Mouse (Mus musculus) retina, postnatal 7 days (tissue): ENCODE measurements around the gene Tcf21.

Experiments used
- DNase-seq: peaks from one replicate; pipeline ENCODE4 v3.0.0-alpha.2; 2012; ENCODE audit warnings: low read depth, low spot score

The Tcf21 gene

DNA sequence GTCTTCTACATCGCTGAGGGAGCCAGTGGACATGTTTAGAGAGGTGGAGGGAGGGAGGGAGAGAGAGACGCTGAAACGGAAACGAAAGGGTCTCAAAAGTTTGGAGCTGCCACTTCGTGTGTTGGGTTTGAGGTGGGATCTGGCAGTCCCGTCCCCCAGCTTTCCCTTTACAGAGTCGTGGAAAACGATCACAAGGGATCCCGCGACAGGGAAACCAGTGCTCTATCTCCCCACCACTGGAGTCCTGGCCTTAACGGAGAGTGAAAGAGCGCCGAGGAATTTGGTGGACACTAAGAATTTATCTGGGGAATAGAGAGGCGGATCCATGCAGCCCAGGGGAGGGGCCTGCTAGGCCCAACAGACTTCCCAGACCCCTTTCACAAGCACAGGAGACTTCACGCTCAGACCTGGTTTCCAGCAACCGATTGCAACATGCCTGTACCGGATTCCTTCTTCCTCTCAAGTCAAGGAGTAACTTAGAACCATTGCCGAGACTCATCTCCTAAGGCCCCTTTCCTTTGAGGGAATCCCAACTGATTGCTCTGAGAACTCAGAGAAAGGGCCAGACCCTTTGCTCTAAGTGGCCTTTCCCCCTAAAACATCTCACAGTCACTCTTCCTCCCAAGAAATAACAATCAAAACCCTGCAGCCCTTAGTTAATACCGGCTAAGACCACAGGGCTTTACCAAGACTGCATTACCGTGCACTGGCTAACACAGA is at the start of gene Tcf21:
Gene Tcf21, minus strand, starts transcription at position 304 of the 720 bp plus-strand sequence.
- no peak for DNase-seq

DNA sequence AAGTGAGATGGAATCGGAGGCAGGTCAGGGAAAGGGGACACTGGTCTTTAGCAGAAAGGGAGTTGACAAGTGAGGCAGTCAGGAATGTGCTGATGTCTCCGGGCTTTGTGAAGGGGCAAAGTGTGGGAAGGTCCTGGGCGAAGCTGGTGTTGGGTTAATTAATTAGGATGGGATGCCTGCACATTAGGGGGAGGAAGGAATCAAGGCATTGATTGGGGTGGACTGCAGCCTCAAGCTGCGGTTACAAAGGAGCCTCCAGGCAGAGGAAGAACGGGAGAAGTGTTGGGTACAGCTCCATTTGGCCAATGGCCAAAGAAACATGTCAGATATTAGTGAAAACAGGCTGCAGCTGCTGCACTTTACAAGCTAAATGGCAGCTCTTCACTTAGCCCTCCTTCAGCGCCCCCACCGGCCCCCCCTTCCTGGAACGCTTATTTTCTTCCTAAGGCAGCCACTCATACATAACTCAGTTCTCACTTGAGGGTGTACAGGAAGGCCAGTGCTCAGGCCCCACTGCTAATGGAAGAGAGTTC is 48.5 kb upstream of the Tcf21 start:
- no peak for DNase-seq

DNA sequence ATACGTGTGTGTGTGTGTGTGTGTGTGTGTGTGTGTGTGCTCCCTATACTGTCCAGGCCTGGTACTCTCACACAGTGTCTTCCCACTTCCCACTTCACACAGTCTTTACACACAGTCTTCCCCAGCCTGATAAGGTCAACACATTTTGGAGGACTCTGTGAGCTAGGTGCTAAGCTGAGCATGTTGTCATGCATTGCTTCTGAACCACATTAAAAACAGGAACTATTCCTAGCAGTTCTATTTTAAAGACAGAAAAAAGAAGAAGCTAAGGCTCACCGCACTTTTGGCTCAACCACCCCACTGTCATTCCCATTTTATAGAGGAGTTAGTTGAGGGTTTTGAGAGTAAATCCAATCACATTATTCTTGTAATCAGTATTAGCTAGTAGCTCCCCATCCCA is 47.2 kb upstream of the Tcf21 start:
- DNase-seq, result no peak

DNA sequence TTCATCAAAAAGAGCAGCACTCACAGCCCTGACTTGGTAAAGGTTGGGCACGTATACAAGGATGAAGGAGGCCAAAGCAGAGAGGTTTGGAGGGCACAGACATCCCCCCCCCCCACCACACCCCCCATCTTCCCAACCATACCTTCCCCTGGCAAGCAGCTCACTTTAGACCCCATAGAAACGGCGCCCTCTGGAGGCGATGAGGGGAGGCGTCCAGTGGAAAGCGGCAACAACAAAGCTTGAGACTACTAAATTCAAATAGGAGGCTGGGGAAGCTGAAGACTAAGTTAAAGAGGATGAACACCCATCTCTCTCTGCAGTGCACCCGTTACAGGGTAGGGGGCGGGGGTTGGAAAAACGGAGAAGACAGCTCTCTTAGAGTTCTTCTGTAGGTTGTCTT is 38.1 kb upstream of the Tcf21 start:
- no peak for DNase-seq

DNA sequence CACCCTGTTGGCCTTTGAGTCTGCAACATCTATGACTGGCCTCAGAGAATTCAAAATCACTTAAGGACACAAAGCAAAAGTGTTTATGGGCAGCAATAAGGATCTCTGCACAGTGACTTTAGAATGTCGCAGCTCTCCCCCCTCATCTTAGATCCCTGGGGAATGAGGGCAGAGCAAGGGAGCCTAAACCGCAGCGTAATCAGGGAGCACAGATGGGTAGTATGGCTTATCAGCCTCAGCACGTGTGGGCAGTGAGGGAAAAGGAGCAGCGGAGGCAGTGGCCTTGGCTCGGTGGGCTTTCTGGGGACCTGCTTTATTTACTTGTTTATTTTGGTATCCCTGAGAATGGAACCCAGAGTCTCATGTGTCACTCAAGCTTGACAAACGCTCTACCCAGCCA is 34.4 kb upstream of the Tcf21 start:
- DNase-seq, result no peak

DNA sequence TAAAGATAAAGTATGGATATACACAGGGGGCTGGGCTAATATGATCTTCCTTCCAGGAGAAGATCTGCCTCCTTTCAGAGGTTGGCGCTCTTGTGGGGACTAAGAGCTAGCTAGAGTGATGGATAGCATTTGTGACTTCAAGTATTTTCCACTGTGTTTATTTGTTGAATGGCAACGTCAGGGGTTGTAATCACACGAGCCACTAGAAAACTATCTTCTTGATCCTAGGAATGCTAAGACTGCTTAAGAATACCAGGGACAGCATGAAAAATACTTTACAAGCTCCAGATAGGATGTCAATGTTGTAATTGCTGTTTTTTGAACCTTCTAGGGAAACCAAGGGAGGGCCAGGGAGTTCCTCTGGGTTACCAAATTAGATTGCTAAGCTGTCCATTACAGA is 25.4 kb upstream of the Tcf21 start:
- DNase-seq, result no peak

DNA sequence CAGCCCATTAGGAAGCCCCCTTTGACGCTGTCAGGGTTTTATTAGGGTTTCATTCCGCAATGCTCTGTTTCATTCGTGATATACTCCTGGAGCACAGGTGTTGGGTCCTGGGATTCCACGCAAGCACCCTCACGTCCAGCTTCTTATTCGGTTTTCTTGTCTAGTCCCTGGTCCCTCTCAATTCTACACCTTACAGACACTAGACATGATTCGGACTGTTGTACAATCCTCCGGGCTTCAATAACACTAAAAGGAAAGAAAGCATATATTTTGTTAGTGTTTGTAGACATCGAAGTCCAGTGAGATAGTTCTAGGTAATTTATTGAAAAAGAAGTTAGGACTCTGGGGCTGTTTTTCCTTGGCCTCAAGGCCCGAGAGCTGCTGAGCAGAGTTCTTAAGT is 24.8 kb upstream of the Tcf21 start:
- DNase-seq, result no peak

DNA sequence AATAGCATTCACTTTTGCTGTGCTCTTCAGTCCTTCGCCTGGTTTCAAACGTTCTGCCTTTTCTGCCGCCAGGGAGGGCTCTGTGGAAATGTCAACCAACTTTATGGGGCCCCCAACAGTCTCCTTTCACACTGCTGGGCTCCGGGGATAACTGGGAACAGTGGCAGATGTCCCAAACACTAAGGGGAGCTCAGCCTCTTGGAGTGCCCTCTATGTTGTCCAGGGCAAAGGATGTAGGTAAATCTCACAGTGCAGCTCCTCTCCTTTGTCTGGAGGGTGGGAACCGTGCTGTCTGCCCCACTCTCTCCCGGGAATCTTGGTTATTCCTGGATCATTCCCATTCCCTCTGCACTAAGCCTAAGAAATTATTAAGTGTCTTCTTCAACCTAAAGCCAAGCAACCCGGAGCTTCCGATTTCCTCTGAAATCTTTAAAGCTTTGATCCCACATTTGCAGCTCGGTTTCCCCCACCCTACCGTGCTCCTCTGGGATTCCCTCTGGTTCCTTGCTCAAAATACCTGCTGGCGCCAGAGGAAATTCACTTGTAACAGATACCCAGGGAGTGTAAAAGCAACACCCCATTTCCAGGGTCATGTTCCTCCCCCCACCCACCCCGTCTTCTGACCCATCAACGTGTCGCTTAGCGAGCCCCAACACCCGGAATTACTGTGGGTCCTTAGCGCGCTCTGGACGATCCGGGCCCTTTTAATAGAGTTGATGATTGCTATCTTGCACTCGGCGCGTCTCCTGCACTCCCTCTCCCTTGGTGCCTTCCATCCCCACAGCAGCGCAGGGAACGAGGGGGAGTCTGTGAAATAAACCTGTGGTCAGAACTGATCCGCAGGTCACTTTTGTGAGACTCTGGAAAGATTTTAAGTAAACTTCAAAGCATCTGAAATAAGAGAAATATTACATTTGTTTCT is 23.7 kb upstream of the Tcf21 start:
- DNase-seq, result no peak

DNA sequence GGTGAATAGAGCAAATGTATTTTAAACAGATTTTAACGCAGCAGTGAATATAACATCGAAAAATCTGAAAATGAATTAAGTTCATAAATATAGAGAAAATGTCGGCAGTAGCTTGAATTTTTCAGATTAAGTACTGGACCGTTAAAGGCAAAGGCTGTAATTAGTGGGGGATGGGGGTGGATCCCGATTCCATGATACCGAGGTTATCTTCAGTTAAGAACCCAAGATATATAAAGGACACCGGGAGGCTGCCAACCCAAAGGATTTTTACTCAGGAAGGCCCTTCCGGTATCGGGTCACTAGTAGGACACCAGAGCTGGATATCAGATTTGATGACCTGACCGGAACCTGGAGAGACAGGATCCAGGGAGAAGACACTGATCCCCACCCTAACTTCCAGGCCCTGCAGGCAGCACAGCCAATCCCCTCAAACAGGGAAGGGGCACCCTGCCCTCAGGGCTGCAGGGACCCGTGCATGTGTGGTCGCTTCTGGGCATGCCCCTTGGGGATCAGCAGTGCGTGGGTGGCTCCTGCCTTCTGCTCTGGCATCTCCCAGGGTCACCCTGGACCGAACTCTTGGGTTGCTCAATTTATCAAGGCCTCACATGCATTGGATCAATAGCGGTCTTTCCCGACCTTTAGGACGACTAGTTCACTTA is 22.9 kb upstream of the Tcf21 start:
- no peak for DNase-seq

DNA sequence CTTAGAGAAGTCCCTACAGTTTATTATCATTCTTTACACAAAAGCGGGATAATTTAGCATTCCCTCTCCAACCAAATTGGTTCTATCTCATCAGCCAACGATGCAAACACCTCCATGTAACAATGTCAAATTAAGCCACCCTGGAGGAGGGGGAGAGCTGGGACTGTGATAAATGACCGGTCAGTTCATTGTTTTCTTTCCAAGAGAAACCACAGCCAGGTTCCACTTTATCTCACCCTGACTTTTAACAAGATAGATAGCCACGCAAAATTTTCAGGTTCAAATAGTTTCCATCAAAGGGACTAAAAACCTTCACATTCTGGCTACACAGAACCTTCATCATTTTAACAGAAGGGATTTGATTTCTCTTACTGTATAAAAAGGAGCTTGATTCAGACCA is 22.1 kb upstream of the Tcf21 start:
- no peak for DNase-seq

DNA sequence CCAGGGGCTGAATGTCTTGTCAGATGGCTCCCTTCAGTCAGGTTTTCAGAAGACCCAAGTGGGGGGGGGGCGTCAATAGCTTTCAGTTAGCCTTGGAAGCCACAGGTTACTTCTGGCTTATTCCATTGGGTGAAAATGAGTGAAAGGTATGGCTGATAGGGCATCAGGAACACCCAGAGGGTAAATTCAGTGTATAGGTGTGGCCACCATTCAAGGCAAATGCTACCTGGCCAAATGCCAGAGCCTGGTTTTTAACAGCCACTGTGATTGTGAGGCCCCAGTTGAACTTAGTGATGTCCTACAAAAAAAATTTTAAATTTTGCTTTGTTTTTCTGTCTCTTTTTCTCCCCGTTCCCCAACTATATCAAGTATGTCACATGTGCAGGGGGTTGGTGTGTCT is 6.3 kb upstream of the Tcf21 start:
- no peak for DNase-seq

DNA sequence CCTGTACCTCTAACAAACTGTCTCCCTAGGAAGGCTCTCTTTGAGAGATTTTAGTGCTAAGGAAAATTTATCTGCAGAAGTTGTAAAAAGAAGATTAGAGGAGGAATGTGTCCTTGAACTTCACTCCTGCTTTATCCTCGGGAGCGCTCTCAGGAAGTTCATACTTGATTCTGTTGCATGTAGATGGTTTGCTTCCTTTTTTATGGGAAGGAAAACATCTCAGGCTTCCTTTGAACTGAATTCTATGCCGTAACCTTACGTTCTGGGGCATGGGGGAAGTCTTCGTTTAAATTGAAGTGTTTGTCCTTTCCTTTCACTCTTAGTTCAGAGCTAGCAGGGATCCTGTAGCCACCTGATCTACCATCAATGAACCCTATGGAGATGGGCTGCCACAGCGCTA is 2.9 kb upstream of the Tcf21 start:
- DNase-seq, result no peak

DNA sequence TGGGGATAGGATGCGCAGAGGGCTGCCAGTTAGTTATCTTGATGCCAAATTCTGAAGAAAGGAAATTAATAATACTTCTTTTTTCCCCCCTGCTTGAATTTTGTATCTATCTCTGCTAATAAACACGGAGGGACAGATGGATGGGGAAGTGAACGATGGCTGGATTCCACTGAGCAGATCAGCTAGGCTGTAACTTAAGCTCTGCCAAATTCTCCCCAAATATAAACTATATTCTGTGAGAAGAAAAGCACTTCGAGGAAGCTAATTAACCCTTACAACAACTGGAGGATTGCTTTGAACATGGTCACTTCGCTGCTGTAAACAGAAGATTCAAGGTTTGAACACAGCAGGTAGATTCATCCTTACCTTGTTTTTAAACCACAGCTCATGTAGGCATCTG is 2.5 kb upstream of the Tcf21 start:
- no peak for DNase-seq

DNA sequence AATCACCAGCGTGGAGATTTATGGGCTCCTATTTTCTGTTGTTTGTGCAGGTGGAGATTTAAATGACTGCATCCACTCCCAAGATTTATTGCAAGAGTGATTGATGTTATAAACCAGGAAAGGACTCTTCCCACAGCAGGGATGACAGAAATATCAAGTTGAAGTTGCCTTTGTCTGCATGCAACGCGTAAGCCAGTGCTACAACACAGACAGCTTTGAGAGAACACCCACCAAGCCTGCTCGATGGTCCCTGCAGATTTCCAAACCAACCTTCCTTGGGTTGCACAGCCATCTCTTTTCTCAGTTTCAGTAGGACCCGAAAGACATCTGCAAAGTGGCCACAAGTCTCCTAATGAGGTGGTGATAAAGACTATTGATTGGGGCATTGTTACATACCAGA is 1.7 kb upstream of the Tcf21 start:
- no peak for DNase-seq

DNA sequence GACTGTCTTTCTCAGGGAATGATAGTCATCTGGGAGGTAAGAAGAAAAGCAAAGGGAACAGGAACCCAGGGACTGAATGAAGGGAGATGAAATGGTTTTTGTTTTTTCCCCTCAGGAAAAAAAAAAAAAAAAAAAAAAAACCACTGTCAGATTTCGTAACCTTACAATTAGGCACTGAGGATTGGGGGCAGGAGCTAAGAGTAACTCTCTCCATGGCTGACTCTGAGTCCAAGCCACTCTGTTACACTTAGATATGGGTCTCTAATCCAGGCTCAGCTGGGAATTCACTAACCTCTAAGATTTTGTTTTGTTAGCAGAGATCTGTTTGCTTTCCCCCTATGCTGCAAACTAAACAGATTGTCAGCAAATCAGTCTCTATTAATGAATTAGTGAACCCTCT is 1.3 kb upstream of the Tcf21 start:
- no peak for DNase-seq

DNA sequence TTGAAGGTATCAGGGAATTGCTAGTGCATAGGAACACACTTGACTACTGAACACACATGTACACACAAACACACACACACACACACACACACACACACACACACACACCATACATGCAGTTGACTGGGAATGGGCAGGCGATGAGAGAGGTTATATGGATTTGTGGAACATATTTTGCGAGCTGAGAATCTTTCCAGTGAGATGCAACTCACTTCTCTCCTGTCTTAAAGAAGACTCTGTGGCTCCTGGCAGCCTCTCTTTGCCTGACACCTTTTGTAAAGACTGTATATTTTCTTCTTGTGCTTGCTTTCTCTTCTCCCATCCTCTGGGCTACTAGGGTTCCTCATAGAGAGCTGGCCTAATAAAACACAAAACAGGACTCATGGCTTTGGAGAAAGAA is 867 bp upstream of the Tcf21 start:
- no peak for DNase-seq

DNA sequence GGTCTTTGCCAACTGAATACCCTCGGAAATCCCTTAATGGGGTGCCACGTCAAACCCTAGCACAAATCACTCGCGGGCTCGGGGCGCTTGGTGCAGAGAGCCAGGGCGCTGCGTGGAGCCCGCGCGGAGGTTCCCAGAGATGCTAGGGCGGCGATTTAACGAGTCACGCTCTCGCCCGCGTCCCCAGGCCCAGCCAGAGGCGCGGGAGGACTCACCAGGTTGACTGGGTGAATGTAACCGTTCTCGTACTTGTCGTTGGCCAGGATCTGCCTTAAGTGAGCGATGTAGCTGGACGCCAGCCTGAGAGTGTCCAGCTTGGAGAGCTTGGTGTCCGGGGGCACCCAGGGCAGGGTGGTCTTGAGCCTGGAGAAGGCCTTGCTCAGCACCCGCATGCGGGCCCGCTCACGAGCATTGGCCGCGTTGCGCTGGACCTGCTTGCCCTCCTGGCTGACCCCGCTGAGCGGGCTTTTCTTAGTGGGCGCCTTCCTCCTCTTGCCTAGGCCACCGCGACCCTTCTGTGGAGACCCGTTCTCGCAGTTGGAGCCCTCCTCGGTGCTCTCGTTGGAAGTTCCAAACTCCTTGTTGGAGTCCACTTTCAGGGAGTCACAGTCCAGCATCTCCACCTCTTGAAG is 619 bp downstream of the Tcf21 start:
- DNase-seq, result no peak

DNA sequence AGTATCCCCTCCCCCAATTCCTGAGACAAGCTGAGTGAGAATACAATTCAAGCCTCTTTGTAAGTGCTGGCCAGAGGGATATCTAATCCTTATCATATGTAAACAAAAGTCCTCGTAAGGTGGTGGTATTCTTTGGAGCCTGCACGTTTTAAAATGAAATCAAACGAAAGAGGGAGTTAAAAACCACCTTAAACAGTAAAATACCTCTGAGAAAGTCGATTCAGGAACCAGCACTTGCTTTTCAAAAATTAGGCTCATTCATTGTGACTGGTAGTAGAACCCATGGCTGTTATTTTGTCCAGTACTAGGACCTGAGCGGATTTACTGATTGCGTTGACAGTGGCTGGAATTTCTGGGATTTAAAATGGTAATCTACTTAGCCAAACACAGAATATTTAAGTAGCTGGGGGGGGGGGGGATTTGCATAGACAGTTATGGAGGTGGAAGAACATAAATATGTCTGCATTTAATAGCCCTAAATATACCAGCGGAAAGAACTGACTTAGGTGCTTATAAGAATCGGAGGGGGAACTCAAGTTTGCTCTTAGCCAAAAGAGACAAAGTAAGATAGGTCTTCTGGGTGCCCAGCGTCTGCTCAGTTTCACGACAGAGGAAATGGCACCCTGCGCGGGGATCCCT is 1.3 kb downstream of the Tcf21 start:
- no peak for DNase-seq

DNA sequence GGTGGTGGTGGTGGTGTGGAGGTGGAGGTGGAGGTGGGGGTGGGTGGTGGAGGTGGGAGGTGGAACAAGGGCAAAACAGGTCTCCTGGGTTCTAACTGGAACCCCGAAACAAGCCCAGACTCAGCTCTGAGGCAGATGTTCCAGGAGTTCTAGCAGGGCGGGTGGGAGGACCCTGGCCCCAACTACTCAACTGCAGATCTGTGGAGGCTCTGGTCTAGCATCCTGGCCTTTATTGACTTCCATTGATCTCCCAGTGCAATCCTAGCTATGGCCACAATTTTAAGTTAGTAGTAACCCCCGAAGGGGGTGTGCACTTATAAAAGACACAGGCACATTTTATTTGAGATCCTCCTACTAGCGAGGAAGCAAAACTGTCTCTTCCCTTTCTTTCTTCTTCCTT is 2.0 kb downstream of the Tcf21 start:
- DNase-seq, result no peak

DNA sequence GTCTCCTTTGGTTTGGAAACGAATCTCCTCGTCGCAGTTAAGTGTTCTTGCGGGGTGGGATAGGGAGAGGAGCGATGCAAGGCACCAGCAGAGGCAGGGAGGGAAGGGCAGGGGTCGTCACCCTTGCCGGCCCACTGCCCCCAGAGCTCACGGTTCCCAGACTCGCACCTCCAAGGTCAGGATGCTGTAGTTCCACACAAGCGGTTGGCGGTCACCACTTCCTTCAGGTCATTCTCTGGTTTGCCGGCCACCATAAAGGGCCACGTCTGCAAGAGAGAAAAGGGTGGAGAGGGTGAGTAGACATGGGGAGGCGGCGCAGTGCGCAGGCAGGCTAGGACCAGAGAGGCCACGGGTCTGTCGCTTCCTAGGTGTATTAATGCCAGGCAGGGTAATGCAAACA is 2.4 kb downstream of the Tcf21 start:
- DNase-seq, result no peak

DNA sequence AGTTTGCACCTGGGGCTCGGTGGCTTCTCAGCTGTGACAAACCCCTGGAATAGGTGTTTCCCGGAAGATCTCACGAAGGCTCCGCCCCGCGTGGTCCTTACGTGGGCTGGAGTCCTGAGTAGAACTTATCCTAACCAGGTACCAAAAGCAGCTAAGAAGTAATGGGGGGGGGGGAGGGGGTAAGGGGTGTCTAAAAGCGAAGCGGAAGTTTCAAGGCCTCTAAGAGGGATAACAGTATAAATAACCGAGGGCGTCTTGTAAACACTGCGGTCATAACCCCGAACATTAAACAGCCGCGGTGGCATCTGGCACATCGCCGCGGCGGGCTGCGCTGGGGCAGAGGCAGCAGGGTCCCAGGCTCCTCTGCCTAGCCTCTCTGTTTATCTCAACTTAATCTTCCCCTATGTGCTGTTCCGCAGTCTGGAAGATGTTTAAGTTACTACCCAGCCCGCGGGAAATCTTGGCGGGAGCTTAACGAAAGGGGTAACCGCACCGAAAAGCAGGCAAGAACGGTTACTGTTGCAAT is 3.7 kb downstream of the Tcf21 start:
- DNase-seq, result no peak
